Comparison of ENCODE assay signal across 15 mouse cellular contexts in the genomic region with DNA sequence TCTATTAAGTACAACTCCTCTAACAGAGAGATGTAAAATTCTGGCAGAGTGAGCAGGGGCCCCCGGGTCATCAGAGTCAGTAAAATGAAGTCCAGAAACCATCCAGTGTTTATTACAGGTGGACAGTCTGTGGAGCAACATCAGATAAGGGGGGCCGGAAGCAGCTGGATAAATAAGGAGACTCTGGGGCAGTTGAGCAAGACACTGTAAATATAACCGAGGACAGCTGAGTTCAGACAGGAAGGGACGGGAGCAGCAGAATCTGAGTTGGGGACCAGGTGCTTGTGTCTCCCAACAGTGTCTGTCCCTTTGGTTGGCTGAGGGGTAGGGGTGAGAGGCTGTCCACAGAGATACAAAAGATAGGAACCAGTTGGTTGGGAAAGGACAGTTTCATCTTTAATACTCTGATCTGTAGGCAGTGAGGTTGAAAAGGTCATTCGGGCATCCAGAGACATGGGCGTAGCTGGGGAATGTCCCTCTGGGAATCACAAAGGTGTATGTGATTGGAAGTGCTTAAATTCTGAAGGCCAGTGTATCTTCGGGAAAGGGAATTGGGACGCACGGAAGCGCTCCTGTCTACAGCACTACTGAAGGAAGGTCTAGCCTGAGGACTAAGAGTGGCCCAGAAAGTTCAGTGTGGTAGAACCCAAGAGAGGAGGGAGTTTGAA.
DNase-seq lines count a peak whose midpoint lies in the region; ATAC-seq and TF ChIP-seq lines count a peak whose summit lies in the region.
"Had no signal": no experiment of that assay in that cellular context is flagged by ENCODE, and none has a peak within 500 bp of the region (broad histone marks: within the 10 kb centered on the region; RNA-seq: fewer than 3 reads in every experiment).

No protein-coding gene starts in this region.

- H3K4me1 ChIP-seq in E14TG2a.4 (replicated peaks; ENCODE audit: low read depth, low read length) = peaks cover 71% of the 10 kb centered on the region
- H3K4me1 ChIP-seq in brown adipose tissue, adult 24 weeks (ENCODE audit: control insufficient read depth, insufficient read depth, insufficient read length, low read length) = no peaks in the 10 kb centered on the region; the same call in 1 of the 2 replicates
- no peaks in the 10 kb centered on the region; the same call in none of the 2 replicates for H3K4me1 ChIP-seq in liver, embryonic 16.5 days (ENCODE audit: control insufficient read depth, low read depth, low read length)
- H3K4me1 ChIP-seq: forebrain, embryonic 12.5 days; lung, embryonic 15.5 days had no signal

- 0 out of 2 replicates have a peak overlapping the region, but pooled peaks have one; percentile 4 for H3K4me3 ChIP-seq in E14TG2a.4 (replicated peaks; ENCODE audit: low read length)
- no peak overlapping the region for H3K4me3 ChIP-seq in brown adipose tissue, adult 24 weeks (ENCODE audit: insufficient read depth, low read depth, low read length)
- H3K4me3 ChIP-seq in liver, embryonic 16.5 days (ENCODE audit: low read depth, low read length) = no peak overlapping the region
- H3K4me3 ChIP-seq: forebrain, embryonic 12.5 days; heart, embryonic 15.5 days; left cerebral cortex, adult 2 months; lung, embryonic 15.5 days had no signal

- H3K27ac ChIP-seq in brown adipose tissue, adult 24 weeks (replicated peaks; ENCODE audit: low read depth, low read length) = 0 out of 2 replicates have a peak overlapping the region, but pooled peaks have one; percentile 28
- peak overlapping the region; percentile 69 for H3K27ac ChIP-seq in liver, embryonic 16.5 days (ENCODE audit: low read length)
- H3K27ac ChIP-seq: forebrain, embryonic 12.5 days; heart, embryonic 15.5 days; hindbrain, postnatal 0 days; left cerebral cortex, adult 2 months; lung, embryonic 15.5 days had no signal

- no peaks in the 10 kb centered on the region for H3K9me3 ChIP-seq in E14TG2a.4 (ENCODE audit: low read length)
- H3K9me3 ChIP-seq in liver, embryonic 16.5 days (replicated peaks; ENCODE audit: control insufficient read depth, low read length) = no peaks in the 10 kb centered on the region
- H3K9me3 ChIP-seq: forebrain, embryonic 12.5 days; heart, embryonic 15.5 days; lung, embryonic 15.5 days had no signal

- H3K4me2 ChIP-seq in liver, embryonic 16.5 days (ENCODE audit: low read depth, low read length) = peak overlapping the region; percentile 11; the same call in 1 of the 2 replicates
- H3K4me2 ChIP-seq: forebrain, embryonic 12.5 days; heart, embryonic 15.5 days; lung, embryonic 15.5 days had no signal

- peak; percentile 78 for ATAC-seq in liver, embryonic 16.5 days (ENCODE audit: low read depth)
- ATAC-seq in megakaryocyte progenitor cell, adult 5-6 weeks (replicated peaks; ENCODE audit: poor library complexity) = no peak
- ATAC-seq: hindbrain, postnatal 0 days had no signal

- WGBS in liver, embryonic 16.5 days (ENCODE audit: insufficient replicate concordance) = 60% methylated on average over 10 of the region's 10 CpGs

- no peak for TF ChIP-seq CTCF in E14TG2a.4 (conservative IDR thresholded peaks at IDR 0.05; ENCODE audit: low read length)

- peak; percentile 92 for DNase-seq in heart, adult 11 months
- DNase-seq in heart, postnatal 4 days = no peak
- no peak for DNase-seq in right cerebral cortex, postnatal 10 days (ENCODE audit: low spot score in 2 of 2)
- DNase-seq in spleen, adult 12 weeks (ENCODE audit: low spot score) = no peak
- DNase-seq: cerebellum, postnatal 10 days; thymus, postnatal 4 days had no signal

- H3K36me3 ChIP-seq in E14TG2a.4 (ENCODE audit: insufficient read depth, low read length) = peaks cover 97% of the 10 kb centered on the region
- no peaks in the 10 kb centered on the region; the same call in 1 of the 2 replicates for H3K36me3 ChIP-seq in liver, embryonic 16.5 days (ENCODE audit: control insufficient read depth, insufficient read depth)
- H3K36me3 ChIP-seq: forebrain, embryonic 12.5 days had no signal

- H3K27me3 ChIP-seq in E14TG2a.4 (ENCODE audit: insufficient read depth, low read length) = no peaks in the 10 kb centered on the region
- no peaks in the 10 kb centered on the region for H3K27me3 ChIP-seq in liver, embryonic 16.5 days (ENCODE audit: control insufficient read depth, insufficient read depth, low read depth, low read length)
- H3K27me3 ChIP-seq: forebrain, embryonic 12.5 days; heart, embryonic 15.5 days; lung, embryonic 15.5 days had no signal

- H3K9ac ChIP-seq in liver, embryonic 16.5 days (ENCODE audit: low read depth, low read length) = no peak overlapping the region
- H3K9ac ChIP-seq: forebrain, embryonic 12.5 days; heart, embryonic 15.5 days; lung, embryonic 15.5 days had no signal
